Mouse (Mus musculus): ENCODE results near the gene Gsx1. TPM values are rescaled to one million over a fixed set of nuclear protein-coding genes. Genes with fewer than 3 reads are reported as not detected.
A peak's percentile ranks its signal among the peaks of the same experiment; 100 is the strongest.

Gene Gsx1
- polyA plus RNA-seq, 1 experiment from 2014 or later: 2.2 TPM

DNA sequence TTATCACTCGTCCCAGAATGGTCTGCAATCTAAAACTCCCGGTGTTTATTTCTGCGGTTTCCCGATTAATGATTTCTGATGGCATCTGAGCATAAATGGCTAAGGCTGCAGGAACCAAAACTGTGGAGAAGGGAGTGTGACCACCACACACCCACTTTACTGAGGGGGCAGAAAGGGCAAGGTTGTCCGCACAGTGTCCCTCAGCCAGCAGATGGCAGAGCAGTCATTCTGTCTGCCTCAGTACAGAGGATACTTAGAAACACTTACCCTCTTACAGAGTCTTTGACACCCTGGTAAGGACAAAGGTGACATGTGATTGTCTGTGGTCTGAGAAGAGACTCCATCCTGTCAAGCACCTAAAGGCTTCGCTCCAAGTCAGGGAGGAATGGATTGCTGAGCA is 23.4 kb upstream of the Gsx1 start:
- H3K4me1 ChIP-seq (ENCODE audit: control insufficient read depth, insufficient read depth, low read length): no peaks in the 10 kb centered on the region
- no peak overlapping the region for H3K27ac ChIP-seq (replicated peaks; ENCODE audit: low read depth, low read length)
- no peaks in the 10 kb centered on the region for H3K9me3 ChIP-seq (replicated peaks; ENCODE audit: control insufficient read depth, low read length)
- ATAC-seq (replicated peaks; ENCODE audit: insufficient number of reproducible peaks, low FRiP score, low TSS enrichment, low read depth): no peak
- H3K27me3 ChIP-seq (ENCODE audit: control insufficient read depth, insufficient read depth, low read length): no peaks in the 10 kb centered on the region
- no peaks in the 10 kb centered on the region for H3K36me3 ChIP-seq (replicated peaks; ENCODE audit: control insufficient read depth, insufficient read depth, low read depth, low read length)
- no peak overlapping the region for H3K9ac ChIP-seq (replicated peaks; ENCODE audit: low read length)
- 78% methylated on average over 6 of the region's 6 CpGs for WGBS
- no peak overlapping the region for H3K4me2 ChIP-seq (ENCODE audit: low read depth, low read length)
- DNase-seq (ENCODE audit: low spot score): no peak
- H3K4me3 ChIP-seq (ENCODE audit: low read depth, low read length): no peak overlapping the region

- H3K36me3 ChIP-seq (replicated peaks; ENCODE audit: control insufficient read depth, insufficient read depth, low read depth, low read length): no peaks in the 10 kb centered on the region
- no peak overlapping the region for H3K9ac ChIP-seq (replicated peaks; ENCODE audit: low read length)
- H3K27me3 ChIP-seq (ENCODE audit: control insufficient read depth, insufficient read depth, low read length): no peaks in the 10 kb centered on the region
- H3K27ac ChIP-seq (replicated peaks; ENCODE audit: low read depth, low read length): no peak overlapping the region
- ATAC-seq (replicated peaks; ENCODE audit: insufficient number of reproducible peaks, low FRiP score, low TSS enrichment, low read depth) (no peak), DNase-seq (ENCODE audit: low spot score) (no peak)
- no peak overlapping the region for H3K4me2 ChIP-seq (ENCODE audit: low read depth, low read length)
- H3K4me1 ChIP-seq (ENCODE audit: control insufficient read depth, insufficient read depth, low read length): no peaks in the 10 kb centered on the region
- 85% methylated on average over 7 of the region's 7 CpGs for WGBS
- no peak overlapping the region for H3K4me3 ChIP-seq (ENCODE audit: low read depth, low read length)
- no peaks in the 10 kb centered on the region for H3K9me3 ChIP-seq (replicated peaks; ENCODE audit: control insufficient read depth, low read length)
These were observed 18.4 kb upstream of the Gsx1 start for GRCm38 (mm10) chr5:147170088-147170487.

DNA sequence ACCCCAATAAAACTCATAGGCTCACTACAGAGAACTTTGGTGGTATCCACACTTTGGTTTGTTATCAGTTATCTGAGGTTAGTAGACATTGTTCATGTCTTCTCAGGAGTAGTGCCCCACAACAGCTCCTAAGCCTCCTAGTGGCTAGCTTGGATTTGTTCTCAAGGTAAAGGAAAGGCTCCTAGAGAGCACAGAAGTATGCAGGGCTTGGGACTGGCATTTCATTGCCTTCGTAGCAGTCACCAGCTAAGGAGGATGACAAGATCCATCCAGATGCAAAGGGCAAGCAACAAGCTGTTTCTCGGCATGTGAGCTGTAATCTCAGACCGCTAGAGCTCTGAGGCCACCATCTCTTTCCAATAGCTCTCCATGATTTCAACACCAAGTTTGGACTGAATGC is 14.4 kb upstream of the Gsx1 start:
- H3K4me2 ChIP-seq (ENCODE audit: low read depth, low read length): no peak overlapping the region
- no peaks in the 10 kb centered on the region for H3K27me3 ChIP-seq (ENCODE audit: control insufficient read depth, insufficient read depth, low read length)
- no peak for DNase-seq (ENCODE audit: low spot score)
- H3K36me3 ChIP-seq (replicated peaks; ENCODE audit: control insufficient read depth, insufficient read depth, low read depth, low read length): no peaks in the 10 kb centered on the region
- no peaks in the 10 kb centered on the region for H3K4me1 ChIP-seq (ENCODE audit: control insufficient read depth, insufficient read depth, low read length)
- no peaks in the 10 kb centered on the region for H3K9me3 ChIP-seq (replicated peaks; ENCODE audit: control insufficient read depth, low read length)
- H3K27ac ChIP-seq (replicated peaks; ENCODE audit: low read depth, low read length): no peak overlapping the region
- no peak overlapping the region for H3K4me3 ChIP-seq (ENCODE audit: low read depth, low read length)
- no peak overlapping the region for H3K9ac ChIP-seq (replicated peaks; ENCODE audit: low read length)
- 86% methylated on average over 3 of the region's 3 CpGs for WGBS
- ATAC-seq (replicated peaks; ENCODE audit: insufficient number of reproducible peaks, low FRiP score, low TSS enrichment, low read depth): no peak

DNA sequence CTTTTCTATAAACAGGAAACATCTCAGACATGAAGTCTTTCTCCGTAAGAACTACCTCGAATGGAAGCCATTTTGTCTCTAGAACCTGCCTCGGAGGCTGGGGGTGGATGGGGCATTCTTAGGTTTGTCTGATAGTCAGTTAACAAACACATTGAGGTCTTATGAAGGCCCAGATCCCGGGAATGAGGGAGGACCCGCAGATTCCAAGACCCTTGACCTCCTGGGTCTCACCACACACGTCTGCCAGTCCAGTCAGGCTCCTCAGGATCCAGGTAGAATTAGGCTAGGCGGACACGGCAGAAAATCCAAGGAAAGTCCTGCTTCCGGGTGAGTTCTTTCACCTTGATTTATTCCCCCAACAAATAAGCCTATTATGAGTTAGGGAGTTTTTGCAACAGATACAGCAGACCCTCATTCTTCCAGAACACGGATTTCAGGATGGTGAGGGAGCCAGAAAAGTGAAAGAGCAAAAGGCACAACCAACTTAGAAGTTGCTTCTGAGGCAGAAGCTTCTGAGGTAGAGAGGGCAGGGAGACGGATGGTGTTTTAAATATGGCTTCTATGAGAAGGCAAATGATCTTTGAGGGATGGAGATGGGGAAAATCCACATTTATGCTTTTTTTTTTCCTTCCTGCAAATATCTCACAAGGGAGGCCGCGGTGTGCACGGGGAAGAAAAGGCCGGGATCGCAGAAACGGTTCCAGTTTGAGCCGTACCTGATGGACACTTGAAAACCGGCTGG is 3.2 kb upstream of the Gsx1 start:
- peaks cover 5% of the 10 kb centered on the region for H3K4me1 ChIP-seq (ENCODE audit: control insufficient read depth, insufficient read depth, low read length)
- H3K36me3 ChIP-seq (replicated peaks; ENCODE audit: control insufficient read depth, insufficient read depth, low read depth, low read length): no peaks in the 10 kb centered on the region
- H3K9ac ChIP-seq (replicated peaks; ENCODE audit: low read length): no peak overlapping the region
- peak overlapping the region; percentile 37 for H3K4me2 ChIP-seq (ENCODE audit: low read depth, low read length)
- no peak for ATAC-seq (replicated peaks; ENCODE audit: insufficient number of reproducible peaks, low FRiP score, low TSS enrichment, low read depth)
- no peak overlapping the region for H3K4me3 ChIP-seq (ENCODE audit: low read depth, low read length)
- 6% methylated on average over 16 of the region's 19 CpGs for WGBS
- peaks cover 53% of the 10 kb centered on the region for H3K27me3 ChIP-seq (ENCODE audit: control insufficient read depth, insufficient read depth, low read length)
- DNase-seq (ENCODE audit: low spot score): no peak
- no peak overlapping the region for H3K27ac ChIP-seq (replicated peaks; ENCODE audit: low read depth, low read length)
- H3K9me3 ChIP-seq (replicated peaks; ENCODE audit: control insufficient read depth, low read length): no peaks in the 10 kb centered on the region

- DNase-seq (ENCODE audit: low spot score) (no peak), ATAC-seq (replicated peaks; ENCODE audit: insufficient number of reproducible peaks, low FRiP score, low TSS enrichment, low read depth) (no peak)
- Histone ChIP-seq H3K27ac (replicated peaks; ENCODE audit: low read depth, low read length) (no peak overlapping the region), H3K4me1 (ENCODE audit: control insufficient read depth, insufficient read depth, low read length) (peaks cover 5% of the 10 kb centered on the region), H3K9ac (replicated peaks; ENCODE audit: low read length) (no peak overlapping the region), H3K4me3 (ENCODE audit: low read depth, low read length) (peak overlapping the region; percentile 10; the same call in 1 of the 2 replicates), H3K4me2 (ENCODE audit: low read depth, low read length) (peak overlapping the region; percentile 37), H3K27me3 (ENCODE audit: control insufficient read depth, insufficient read depth, low read length) (peaks cover 60% of the 10 kb centered on the region), H3K36me3 (replicated peaks; ENCODE audit: control insufficient read depth, insufficient read depth, low read depth, low read length) (no peaks in the 10 kb centered on the region), H3K9me3 (replicated peaks; ENCODE audit: control insufficient read depth, low read length) (no peaks in the 10 kb centered on the region)
- WGBS: under 1% methylated on average over 26 of the region's 26 CpGs
These were observed 2.5 kb upstream of the Gsx1 start for GRCm38 (mm10) chr5:147186001-147186431.

GRCm38 (mm10) chr5:147186781-147187551 is 1.5 kb upstream of the Gsx1 start:
- no peak overlapping the region for H3K4me3 ChIP-seq (ENCODE audit: low read depth, low read length)
- under 1% methylated on average over 37 of the region's 37 CpGs for WGBS

GRCm38 (mm10) chr5:147187552-147188170 is 835 bp upstream of the Gsx1 start:
- H3K4me3 ChIP-seq (ENCODE audit: low read depth, low read length): no peak overlapping the region
- no peak overlapping the region for H3K4me2 ChIP-seq (ENCODE audit: low read depth, low read length)
- no peak overlapping the region for H3K27ac ChIP-seq (replicated peaks; ENCODE audit: low read depth, low read length)
- H3K9me3 ChIP-seq (replicated peaks; ENCODE audit: control insufficient read depth, low read length): no peaks in the 10 kb centered on the region
- ATAC-seq (replicated peaks; ENCODE audit: insufficient number of reproducible peaks, low FRiP score, low TSS enrichment, low read depth): no peak
- H3K36me3 ChIP-seq (replicated peaks; ENCODE audit: control insufficient read depth, insufficient read depth, low read depth, low read length): no peaks in the 10 kb centered on the region
- H3K27me3 ChIP-seq (ENCODE audit: control insufficient read depth, insufficient read depth, low read length): peaks cover 76% of the 10 kb centered on the region
- peaks cover 5% of the 10 kb centered on the region for H3K4me1 ChIP-seq (ENCODE audit: control insufficient read depth, insufficient read depth, low read length)
- no peak for DNase-seq (ENCODE audit: low spot score)
- H3K9ac ChIP-seq (replicated peaks; ENCODE audit: low read length): no peak overlapping the region
- 1% methylated on average over 25 of the region's 25 CpGs for WGBS

More at GRCm38 (mm10) chr5:147186781-147187551, 1.5 kb upstream of the Gsx1 start:
- Histone ChIP-seq H3K27me3 (ENCODE audit: control insufficient read depth, insufficient read depth, low read length) (peaks cover 69% of the 10 kb centered on the region), H3K9me3 (replicated peaks; ENCODE audit: control insufficient read depth, low read length) (no peaks in the 10 kb centered on the region), H3K4me2 (ENCODE audit: low read depth, low read length) (0 out of 2 replicates have a peak overlapping the region, but pooled peaks have one; percentile 7), H3K4me1 (ENCODE audit: control insufficient read depth, insufficient read depth, low read length) (peaks cover 5% of the 10 kb centered on the region), H3K9ac (replicated peaks; ENCODE audit: low read length) (no peak overlapping the region), H3K36me3 (replicated peaks; ENCODE audit: control insufficient read depth, insufficient read depth, low read depth, low read length) (no peaks in the 10 kb centered on the region), H3K27ac (replicated peaks; ENCODE audit: low read depth, low read length) (no peak overlapping the region)
- ATAC-seq (replicated peaks; ENCODE audit: insufficient number of reproducible peaks, low FRiP score, low TSS enrichment, low read depth) (no peak; the same call in 1 of the 2 replicates), DNase-seq (ENCODE audit: low spot score) (no peak)
